Comparison of ENCODE assay signal across 27 mouse cellular contexts in the genomic region with DNA sequence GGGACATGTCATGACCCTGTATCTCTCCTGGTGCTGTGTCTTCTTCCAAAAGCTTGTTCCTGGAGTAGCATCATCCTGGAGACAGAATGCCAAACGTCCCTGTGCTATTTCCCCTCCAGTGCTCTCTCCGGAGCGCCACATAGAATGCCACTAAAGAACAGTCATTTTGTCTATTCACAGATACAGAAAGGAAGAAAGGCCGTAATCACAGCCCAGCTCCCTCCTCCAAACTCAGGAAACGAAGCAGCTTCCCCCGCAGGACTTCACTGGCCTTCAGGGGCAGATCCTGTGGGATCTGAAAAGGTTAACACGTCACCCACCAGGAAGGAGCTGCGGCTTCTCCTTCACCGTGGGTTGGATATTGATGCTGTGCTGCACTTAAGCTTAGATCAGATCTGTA.
"Had no signal": no experiment of that assay in that cellular context is flagged by ENCODE, and none has a peak within 500 bp of the region (broad histone marks: within the 10 kb centered on the region; RNA-seq: fewer than 3 reads in every experiment).

No protein-coding gene starts in this region.

- H3K4me1 ChIP-seq: liver, embryonic 12.5 days; liver, embryonic 13.5 days; liver, embryonic 15.5 days; megakaryocyte, embryonic 14.5 days; midbrain, embryonic 10.5 days; midbrain, embryonic 12.5 days; midbrain, embryonic 15.5 days had no signal

- H3K4me3 ChIP-seq: limb, embryonic 10.5 days; limb, embryonic 12.5 days; limb, embryonic 13.5 days; limb, embryonic 15.5 days; liver, embryonic 12.5 days; liver, embryonic 13.5 days; liver, embryonic 15.5 days; lung, embryonic 15.5 days; megakaryocyte, embryonic 14.5 days; midbrain, embryonic 10.5 days; midbrain, embryonic 12.5 days; midbrain, embryonic 13.5 days; midbrain, embryonic 15.5 days; myocyte had no signal

- H3K27me3 ChIP-seq: limb, embryonic 12.5 days; limb, embryonic 13.5 days; limb, embryonic 15.5 days; liver, embryonic 12.5 days; liver, embryonic 13.5 days; liver, embryonic 15.5 days; lung, embryonic 15.5 days; midbrain, embryonic 12.5 days; midbrain, embryonic 13.5 days; midbrain, embryonic 15.5 days had no signal

- H3K36me3 ChIP-seq: limb, embryonic 10.5 days; limb, embryonic 12.5 days; limb, embryonic 13.5 days; limb, embryonic 15.5 days; liver, embryonic 12.5 days; liver, embryonic 13.5 days; liver, embryonic 15.5 days; lung, embryonic 15.5 days; midbrain, embryonic 10.5 days; midbrain, embryonic 12.5 days; midbrain, embryonic 13.5 days; midbrain, embryonic 15.5 days had no signal

- H3K9ac ChIP-seq: limb, embryonic 12.5 days; limb, embryonic 13.5 days; limb, embryonic 15.5 days; liver, embryonic 12.5 days; liver, embryonic 13.5 days; liver, embryonic 14.5 days; liver, embryonic 15.5 days; liver, postnatal 0 days; lung, embryonic 14.5 days; lung, embryonic 15.5 days; midbrain, embryonic 12.5 days; midbrain, embryonic 13.5 days; midbrain, embryonic 15.5 days had no signal

- DNase-seq: left cerebral cortex, postnatal 4 days; liver; liver, embryonic 13.5 days; liver, postnatal 0 days; lung, adult 18-20 months; lung, adult 2 months; lung, embryonic 14.5 days; lung, postnatal 10 days; lung, postnatal 14 days; lung, postnatal 36 days; lung, postnatal 4 days; midbrain, embryonic 14.5 days had no signal

- H3K27ac ChIP-seq: limb, embryonic 10.5 days; limb, embryonic 12.5 days; limb, embryonic 13.5 days; limb, embryonic 15.5 days; liver, embryonic 12.5 days; liver, embryonic 13.5 days; liver, embryonic 14.5 days; liver, embryonic 15.5 days; lung, embryonic 15.5 days; macrophage; midbrain, embryonic 10.5 days; midbrain, embryonic 12.5 days; midbrain, embryonic 13.5 days; midbrain, embryonic 15.5 days had no signal
